Mouse (Mus musculus) testis, postnatal 14 days (tissue): ENCODE data around the gene Chrm1.

Experiments
- DNase-seq: peaks from one replicate; pipeline ENCODE4 v3.0.0; 2021; ENCODE audit warnings: low spot score

The Chrm1 gene

GRCm38 (mm10) chr19:8691871-8692539, 28.4 kb downstream of the Chrm1 start:
- no peak for DNase-seq

GRCm38 (mm10) chr19:8692740-8693139, 29.2 kb downstream of the Chrm1 start:
- DNase-seq = no peak

GRCm38 (mm10) chr19:8695330-8695729, 31.7 kb downstream of the Chrm1 start:
- no peak for DNase-seq

DNA sequence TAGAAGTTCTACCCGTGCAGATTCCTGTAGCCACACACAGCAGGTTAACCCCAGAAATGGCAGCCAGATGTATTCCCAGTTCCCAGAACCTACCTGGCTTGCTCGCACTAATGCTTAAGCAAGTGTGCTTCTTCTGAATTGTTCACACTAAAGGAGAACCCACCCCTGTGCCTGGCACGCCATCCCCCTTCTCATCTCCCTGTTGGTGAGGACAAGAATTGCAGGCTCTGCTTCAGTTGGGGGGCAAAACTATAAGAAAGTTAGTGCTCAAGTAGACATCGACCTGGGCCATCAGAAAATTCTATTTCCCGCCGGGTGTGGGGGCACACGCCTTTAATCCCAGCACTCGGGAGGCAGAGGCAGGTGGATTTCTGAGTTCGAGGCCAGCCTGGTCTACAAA, 36.1 kb downstream of the Chrm1 start:
- no peak for DNase-seq

DNA sequence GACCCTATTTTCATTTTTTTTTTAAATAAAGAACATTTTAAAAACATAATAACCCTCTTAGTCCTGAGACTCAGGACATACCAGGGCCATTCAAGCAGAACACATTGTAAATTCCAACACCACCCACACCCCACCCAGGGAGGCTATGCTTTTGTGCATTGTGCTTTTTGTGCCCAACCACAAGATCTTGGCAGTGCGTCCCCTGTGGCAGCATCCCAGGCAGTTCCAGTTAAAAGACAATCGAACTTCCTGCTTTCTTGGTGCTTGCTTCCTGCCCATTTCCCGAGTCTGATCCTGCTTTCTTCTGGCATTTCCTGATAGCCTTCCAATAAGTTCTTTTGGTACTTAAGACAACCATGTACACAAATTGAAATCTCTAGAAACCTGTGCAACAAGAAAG, 38.9 kb downstream of the Chrm1 start:
- DNase-seq = no peak

DNA sequence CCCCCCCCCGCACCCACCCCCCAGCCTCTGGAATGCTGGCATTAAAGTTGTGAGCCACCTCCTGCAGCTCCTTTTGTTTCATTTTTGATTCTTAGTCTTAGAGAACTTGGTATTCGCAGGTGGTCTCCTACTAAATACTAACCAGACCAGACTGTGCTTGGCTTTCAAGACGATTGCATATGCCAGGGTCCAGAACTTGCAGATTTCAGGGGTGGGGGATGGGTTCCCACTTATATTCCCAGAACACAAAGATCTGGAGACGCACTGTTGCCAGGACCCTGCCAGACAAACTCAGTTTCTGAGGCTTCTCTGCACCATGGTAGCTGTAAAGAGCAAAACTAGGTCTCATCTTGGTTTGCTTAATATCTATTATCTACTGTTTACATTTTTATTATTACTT, 40.0 kb downstream of the Chrm1 start:
- DNase-seq = no peak

GRCm38 (mm10) chr19:8705026-8705708, 41.6 kb downstream of the Chrm1 start:
- DNase-seq = no peak

- no peak for DNase-seq
Observed at GRCm38 (mm10) chr19:8706132-8706667, 42.6 kb downstream of the Chrm1 start.

- no peak for DNase-seq
Observed at GRCm38 (mm10) chr19:8706930-8707329, 43.3 kb downstream of the Chrm1 start.

- no peak for DNase-seq
Observed at GRCm38 (mm10) chr19:8708954-8709353, 45.4 kb downstream of the Chrm1 start.

GRCm38 (mm10) chr19:8710057-8710456, 46.5 kb downstream of the Chrm1 start:
- DNase-seq = no peak

GRCm38 (mm10) chr19:8711506-8711905, 47.9 kb downstream of the Chrm1 start:
- no peak for DNase-seq

GRCm38 (mm10) chr19:8711949-8712869, 48.6 kb downstream of the Chrm1 start:
- no peak for DNase-seq

DNA sequence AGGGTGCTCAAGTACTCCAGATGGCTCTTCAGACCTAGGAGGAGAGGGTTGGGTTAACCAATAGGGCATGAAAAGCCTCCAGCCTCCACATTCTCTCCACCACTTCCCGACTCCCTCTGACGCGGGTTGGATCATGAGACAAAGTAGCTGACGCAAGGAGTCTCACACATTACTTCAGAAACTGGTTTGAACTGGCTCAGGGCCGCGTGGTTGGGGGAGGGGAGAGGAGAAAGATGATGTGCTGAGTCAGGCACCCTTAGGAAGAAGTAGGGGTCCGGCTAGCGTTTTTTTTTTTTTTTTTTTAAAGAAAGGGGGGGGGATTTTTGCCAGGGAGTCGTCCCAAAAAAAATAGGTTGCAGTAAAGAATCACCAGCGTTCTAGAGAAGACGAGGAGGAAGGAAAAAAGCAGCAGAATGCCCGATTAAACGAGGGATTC, 49.3 kb downstream of the Chrm1 start:
- peak; percentile 83 for DNase-seq

DNA sequence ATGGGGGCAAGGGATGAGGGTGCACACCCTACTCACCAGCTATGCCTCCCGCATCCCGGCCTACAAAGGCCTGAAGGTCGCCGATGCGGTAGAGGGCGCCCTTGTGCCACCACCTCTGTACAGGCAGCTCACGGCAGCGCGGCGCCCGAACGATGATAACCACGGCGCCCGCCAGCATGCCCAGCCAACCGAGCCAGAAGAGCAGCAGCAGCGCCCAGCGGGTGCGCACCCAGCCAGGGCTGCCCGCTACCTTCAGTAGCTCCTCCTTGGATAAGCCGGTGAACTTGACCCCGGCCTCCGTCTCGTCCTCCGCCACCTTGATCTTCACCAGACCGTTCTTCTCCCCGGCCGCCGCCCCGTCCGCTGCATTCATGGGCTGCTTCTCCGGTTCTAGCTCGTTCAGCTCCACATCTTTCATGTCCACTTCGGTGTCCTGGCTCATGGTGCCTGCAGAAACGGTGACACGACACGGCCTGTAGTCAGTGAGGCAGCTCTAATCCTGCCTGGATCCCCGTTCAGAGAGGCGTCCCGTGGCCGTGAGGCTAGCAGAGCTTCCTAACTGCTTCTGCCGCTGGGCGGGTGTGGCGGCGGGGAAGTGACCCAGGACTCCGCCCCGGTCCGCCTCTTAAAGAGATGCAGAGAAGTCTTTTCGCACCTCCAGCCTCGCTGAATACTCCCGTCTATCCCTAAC, 49.9 kb downstream of the Chrm1 start:
- DNase-seq = peak; percentile 91

DNA sequence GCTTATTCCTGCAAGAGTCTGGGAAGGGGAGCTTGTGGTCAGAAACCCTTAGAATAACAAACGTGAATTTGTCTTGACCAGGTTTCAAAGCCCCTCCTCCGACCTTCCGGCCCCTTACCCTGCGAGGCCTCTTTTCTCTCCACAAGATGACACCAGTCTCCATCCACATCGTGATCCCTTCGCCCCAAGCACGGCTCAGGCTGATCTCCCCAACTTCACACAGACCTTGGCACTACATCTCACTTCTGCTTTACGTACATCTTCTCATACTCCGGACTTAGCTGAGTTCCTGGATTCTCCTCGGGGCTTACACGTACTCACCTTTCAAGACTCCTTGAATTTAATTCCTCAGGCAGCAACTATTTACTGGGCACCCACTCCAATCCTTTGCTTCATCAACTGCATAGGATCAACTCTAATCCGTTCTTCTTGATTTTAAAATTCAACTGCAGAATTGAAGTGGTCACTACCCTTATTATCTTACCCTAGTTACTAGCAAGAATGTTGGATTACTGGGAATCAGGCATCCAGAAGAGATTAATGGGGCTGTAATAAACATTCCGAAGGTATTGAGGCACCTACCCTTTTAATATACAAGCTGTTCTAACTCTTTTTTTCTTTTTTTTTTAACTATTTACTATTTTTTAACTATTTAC, 50.5 kb downstream of the Chrm1 start:
- no peak for DNase-seq

GRCm38 (mm10) chr19:8714653-8715481, 51.3 kb downstream of the Chrm1 start:
- peak; percentile 80 for DNase-seq

DNA sequence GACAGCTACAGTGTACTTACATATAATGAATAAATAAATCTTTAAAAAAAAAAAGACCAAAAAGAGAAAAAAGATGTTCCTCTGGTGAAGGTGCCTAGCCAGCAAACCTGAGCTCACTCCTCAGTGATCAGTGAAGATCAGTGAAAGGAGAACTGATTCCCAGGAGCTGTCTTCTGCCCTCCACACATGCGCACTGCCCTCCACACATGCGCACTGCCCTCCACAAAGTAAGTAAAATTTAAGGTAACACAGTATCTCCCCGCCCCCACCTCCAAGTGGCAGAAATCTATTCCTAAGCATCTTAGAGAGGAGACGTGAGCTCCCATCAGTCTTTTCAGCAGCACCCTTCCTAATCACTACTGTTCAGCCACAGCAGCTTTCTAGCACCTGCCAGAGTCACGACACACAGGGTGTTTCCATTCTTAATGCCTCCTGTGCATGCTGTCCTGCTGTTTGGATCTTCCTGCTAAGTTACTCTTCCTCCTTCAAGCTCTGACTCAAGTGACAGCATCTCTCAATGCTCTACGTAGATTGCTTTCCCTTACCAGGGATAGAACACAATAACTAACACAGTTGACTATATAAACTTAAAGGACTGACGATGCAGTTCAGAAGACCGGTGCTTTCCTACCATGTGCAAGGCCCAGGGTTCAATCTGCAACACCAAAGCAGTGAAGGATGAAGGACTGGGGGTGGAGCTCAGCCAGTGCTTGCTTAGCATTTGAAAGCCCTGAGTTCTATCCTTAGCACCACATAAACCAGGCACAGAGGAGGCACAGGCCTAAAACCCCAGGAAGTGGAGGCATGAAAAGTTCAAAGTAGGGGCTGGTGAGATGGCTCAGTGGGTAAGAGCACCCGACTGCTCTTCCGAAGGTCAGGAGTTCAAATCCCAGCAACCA, 52.5 kb downstream of the Chrm1 start:
- no peak for DNase-seq

GRCm38 (mm10) chr19:8716767-8717475, 53.3 kb downstream of the Chrm1 start:
- DNase-seq = no peak
